Mouse (Mus musculus): ENCODE data around the gene Clec10a.

Gene Clec10a

DNA sequence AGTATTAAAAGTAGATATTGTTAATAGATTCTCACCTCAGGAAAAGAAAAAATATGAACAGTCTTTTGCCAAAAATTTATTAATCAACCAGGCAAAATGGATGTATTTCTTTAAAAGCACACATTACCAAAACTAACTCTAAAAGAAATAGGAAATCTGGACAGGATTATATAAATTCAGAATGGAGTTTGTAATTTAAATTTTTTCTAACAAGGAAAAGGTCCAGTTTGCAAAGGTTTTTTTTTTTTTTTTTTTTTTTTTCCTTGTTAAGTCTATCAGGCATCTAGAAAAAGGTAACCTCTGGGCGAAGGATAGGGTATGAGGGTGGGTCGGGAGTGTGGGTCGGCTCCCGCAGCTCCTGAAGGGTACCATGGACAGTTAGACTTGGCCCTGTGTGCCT lies 24.5 kb downstream of the Clec10a start:
- no peak for DNase-seq (ENCODE audit: low spot score in 2 of 2)

DNA sequence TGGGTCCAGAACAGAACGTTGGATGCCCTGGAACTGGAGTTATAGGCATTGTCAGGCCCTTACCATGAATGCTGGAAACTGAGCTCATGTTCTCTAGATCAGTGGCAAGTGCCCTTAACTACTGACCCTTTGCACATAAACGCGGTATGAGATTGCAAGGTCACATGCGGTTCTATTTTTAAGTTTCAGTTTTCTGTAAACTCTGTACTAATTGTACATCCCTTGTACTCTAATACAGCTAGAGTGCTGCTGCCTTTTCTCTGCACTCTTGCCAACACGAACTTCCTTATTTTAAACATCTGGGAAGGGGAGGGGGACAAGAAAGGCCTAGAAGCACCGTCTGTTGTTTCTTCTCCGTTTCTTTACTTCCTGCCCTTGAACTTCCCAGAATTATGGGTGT lies 29.1 kb downstream of the Clec10a start:
- DNase-seq (ENCODE audit: low spot score in 2 of 2) = no peak

DNA sequence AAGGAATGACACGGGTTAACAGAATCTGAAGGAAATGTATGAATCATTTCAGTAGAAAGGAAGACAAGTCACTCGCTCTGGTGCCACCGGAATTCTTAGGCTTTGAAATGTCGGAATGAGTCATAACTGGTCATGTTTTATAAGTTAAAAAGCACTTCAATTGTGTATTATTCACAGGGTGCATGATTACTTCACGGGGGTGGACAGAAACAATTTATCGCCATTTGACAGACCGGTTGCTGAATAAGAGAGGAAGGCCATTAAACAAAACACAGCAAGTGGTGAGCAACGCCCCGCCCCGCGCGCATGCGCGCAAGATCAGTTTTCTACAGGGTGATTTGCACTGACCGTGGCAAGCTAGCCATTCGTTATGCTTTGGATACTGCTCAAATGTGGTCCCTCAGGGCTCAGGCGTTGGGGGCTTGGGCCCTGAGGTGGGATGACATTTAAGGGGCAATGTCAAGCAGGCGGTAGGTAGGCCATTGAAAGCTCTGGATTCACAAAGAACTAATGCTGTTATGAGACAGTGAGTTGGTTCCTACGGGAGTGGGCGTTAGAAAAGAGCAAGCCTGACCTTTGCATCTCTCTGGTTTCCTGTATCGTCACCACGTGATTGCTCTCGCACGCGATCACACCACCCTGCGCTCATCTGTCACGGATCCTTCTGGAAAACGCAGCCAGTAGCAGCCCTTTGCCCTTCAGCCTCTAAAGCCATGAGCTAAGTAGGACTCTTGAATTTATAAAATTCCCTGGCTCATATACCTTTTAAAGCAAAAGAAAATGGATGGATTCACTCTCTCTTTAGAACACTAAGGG lies 33.5 kb downstream of the Clec10a start:
- DNase-seq (ENCODE audit: low spot score in 2 of 2) = peak; percentile 30 to 40

DNA sequence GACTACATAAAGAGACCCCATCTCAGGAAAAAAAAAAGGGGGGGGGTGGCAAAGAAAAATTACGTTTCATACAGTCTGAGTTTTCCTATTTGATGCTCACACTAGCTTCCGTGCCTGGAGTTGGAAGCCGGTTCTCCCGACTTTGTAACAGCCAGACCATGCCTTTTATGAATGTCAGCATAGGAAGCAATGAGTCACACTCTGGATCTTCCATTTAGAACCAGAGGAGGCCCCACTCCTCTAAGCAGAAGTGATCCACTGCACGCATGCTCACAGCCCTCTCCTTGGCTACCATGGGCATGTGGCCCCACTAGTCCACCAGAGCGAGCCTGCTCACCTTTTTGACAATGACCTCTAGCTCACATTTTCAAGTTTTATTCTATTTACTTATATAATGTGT lies 35.2 kb downstream of the Clec10a start:
- DNase-seq (ENCODE audit: low spot score in 2 of 2) = no peak

DNA sequence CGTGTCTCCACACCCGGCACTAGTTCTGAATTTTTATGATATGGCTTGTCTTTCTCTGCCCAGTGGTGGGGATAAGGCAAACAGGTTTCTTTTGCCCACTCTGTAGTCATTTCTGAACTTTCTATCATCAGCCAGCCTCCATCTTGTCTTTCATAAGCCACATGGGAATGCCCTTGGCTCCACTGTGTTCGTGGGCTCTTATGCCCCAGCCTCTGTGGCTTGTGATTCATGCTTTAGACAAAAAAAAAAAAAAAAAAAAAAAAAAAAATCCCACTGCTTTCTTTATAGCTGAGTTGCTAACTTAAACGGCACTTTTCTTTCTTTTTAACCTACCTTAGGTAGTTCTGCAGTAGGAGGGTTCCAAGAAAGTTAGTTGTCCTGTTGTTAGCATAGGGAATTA lies 36.2 kb downstream of the Clec10a start:
- no peak for DNase-seq (ENCODE audit: low spot score in 2 of 2)

DNA sequence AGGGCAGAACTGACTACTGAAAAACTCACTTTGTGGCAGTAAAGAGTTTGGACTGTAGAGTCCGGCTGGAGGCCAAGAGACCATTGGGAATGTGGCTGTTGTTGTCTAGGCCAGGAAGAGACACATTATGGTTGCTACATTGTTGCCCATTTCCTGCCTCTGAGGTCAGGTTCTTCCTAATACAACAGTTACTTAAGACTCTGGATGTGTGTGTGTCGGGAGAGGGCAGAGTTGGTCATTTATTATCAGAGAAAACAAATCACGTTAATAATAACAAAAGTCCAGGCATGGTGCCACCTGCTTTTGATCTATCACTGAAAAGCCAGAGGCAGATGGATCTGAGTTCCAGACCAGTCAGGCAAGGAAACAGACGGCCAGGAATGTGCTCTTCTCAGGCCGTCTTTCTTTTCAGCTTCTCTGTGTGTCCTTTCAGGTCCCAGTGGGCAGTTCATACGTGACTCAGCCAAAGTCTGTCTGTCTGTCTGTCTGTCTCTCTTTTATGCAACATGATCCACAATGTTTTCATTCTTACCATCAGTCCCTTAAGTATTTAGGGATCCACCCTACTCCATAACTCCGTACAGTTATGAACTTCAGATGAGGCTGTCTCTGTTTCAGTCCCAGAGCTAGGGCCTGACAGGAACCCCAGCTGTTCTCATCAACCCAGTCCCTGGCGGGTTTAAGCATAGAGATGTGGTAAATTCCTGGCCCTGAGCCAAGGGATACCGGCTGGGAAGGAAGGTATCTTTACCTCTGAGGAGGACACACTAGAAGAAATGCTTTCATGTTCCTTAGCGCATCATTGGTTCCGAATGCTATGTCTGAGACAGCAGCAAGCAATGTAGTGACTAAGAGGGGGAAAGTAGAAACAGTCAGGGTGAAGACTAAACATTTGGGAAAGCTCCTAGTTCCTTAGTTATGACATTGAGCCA lies 37.6 kb downstream of the Clec10a start:
- DNase-seq (ENCODE audit: low spot score in 2 of 2) = no peak

DNA sequence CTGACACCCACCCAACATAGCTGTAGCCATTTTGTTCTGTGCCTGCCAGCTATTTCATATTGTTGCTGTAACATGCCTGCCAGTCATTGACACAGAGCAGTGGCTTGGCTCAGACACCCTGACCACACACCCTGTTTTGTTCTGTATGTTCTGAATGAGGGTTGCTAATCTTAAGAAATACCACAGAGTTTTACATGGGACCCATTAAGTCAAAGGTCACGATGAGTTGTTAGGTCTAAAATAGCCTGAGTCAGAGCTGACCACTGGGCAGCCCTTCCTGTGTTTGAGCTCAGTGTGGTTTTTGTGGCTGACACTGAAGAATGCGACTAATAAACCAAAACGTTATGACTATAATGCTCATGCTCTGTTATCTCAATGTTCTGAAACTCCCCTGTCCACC lies 42.3 kb downstream of the Clec10a start:
- no peak for DNase-seq (ENCODE audit: low spot score in 2 of 2)

DNA sequence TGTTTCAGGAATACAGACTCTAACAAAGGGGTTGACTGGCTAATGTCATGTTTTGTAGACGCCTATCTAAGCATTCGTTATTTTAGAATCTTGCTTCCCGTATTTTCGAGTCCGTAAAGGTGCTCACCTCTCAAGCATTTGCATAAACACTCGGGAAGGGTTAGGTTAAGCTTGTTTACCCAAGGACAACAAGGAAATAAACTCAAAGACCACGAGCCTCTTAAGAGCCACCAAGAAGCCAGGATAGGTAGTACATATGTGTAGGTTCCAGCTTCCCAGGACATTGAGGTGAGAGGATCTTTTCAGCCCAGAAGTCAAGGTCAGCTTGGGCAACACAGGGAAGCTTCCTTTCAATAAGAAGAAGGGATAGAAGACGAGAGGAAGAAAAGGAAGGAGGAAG lies 43.1 kb downstream of the Clec10a start:
- DNase-seq (ENCODE audit: low spot score in 2 of 2) = no peak

DNA sequence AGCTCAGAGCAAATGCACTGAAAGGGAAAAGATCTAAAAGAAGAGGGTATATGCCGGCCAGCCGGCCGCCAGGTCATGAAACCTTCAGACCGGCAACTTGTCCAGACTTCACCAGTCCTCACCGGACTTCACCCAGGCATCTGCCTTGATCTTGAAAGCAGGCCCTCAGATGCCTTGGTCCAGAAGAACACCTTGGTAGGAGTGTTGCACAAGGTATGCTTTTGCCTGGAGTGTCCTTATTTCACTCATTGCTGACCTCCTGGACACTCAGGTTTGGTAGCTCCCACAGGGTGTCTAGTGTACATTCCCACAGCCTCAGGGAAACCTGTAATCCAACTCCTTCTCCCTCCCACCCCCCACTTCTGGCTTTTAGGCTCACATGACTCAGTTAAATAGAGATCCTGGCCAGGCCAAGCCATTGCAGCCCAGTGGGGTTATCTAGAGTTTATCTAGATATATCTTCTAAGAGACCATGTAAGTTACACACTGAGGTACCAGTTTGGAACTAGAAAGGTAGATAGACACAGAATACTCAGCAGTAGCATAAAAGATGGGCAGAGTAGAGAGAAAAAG lies 44.1 kb downstream of the Clec10a start:
- peak in 1 of 2 experiments; percentile 21 for DNase-seq (ENCODE audit: low spot score in 2 of 2)

DNA sequence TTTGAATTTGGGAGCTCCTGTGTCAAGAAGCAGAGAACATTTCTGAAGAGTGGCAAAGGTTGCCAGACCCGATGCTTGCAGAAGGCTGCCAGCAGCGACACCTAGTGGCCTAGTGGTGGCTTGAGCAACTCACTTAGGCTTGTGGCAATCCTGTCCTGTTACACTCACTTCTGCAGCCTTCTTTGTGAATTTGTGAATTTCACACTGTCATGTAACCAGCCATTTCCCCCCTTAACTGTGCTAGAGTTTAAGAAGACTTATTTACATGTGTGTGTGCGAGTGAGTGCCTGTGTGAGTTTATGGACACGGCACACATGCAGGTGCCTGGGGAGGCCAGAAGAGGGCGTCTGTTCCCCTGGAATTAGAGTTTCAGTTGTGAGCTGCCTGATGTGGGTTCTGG lies 45.7 kb downstream of the Clec10a start:
- DNase-seq (ENCODE audit: low spot score in 2 of 2) = peak; percentile 80 to 88

DNA sequence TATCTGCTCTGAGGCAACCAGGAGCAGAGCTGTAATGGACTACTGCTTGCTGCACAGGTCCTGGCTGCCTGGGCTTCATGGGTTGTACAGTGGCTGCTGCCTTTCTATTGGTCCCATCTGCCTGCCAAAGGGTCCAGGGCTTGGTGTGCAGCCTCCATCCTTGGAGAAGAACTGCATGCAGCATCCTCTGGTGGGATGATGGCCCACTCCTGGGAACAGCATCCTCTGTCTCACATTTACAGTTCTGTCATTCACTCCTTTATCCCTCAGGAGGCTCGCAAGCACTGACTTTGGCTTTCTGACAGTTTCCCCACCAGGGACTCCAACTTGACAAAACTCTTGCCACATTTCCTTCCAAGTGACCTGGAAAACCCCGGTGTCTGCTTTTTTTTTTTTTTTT lies 50.8 kb downstream of the Clec10a start:
- no peak for DNase-seq (ENCODE audit: low spot score in 2 of 2)

DNA sequence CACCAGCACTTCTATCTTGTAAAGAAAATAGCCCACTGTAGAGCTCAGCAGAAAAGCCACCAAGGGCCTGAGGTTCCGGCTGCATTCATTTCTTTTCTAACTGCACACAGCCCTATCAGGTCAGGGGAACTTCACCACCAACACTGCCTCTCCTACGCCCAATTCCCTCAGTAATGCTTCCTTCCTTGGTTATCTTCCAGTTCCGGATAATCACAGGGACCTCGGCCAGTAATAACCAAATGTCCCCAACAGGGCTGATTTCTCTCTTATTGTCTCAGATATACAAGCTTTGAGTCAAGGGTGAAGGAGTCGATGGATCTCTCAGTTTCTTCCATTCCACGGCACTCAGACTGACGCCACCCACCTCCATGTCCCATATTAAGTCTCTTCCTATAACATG lies 51.3 kb downstream of the Clec10a start:
- no peak for DNase-seq (ENCODE audit: low spot score in 2 of 2)

DNA sequence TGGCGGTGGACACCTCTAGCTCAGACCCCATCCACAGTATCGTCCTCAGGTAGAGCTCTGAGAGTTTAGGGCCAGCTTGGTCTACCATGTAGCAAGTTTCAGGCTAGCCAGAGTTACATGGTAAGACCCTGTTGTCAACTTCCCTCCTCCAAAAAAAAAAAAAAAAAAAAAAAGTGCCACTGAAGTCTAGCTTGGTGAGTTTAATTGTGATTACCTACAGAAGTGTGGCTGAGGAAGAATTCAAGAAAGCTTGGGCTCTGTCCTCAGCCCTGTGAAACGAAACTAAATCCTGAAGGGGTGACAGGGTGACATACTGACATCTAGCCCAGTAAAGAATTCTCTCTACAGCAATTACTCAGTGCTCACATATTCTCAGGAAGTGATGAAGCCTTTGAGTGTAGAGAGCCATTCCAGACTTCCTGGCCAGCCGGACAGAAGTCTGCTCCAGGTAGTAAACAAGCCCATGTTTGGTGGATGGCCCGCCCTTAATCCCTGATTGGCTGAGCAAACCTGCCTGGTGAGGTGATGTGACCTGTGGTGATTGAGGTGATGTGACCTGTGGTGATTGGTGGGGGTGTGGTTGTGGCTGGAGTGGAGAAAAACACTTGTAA lies 52.9 kb downstream of the Clec10a start:
- no peak for DNase-seq (ENCODE audit: low spot score in 2 of 2)

DNA sequence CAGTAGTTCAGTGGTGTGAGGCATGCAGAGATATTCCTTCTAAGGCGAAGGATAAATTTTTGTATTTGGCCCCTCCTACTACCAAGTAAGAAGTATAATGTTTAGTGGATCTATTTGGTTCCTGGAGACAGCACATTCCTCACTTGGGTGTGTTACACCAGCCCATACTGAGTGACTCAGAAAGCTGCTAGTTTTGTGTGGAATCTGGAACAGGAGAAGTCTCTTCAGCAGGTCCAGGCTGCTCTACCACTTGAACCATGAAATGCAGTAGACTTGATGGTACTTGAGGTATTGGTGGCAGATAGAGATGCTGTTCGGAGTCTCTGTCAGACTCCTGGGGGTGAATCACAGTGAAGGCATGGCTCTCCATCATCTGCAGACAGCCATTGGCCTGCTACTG lies 54.7 kb downstream of the Clec10a start:
- no peak for DNase-seq (ENCODE audit: low spot score in 2 of 2)

DNA sequence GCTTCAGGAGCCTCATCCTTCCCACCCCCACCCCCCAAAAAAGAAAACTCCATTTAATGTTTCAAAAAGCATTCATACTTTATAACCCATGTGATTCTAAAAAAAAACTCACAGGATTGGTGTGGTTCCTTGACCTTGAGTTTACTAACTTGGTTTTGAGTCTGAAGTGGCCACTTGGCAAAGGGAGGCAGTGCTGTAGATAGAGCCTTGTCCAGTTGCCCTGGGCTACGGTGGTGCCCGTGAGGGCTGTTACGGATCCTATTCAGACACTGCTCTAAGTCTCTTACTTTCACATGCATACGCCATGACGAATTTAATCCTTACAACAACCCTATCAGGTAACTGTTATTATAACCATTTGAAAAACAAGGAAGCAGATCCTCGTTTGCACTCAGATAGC lies 56.0 kb downstream of the Clec10a start:
- DNase-seq (ENCODE audit: low spot score in 2 of 2) = no peak

DNA sequence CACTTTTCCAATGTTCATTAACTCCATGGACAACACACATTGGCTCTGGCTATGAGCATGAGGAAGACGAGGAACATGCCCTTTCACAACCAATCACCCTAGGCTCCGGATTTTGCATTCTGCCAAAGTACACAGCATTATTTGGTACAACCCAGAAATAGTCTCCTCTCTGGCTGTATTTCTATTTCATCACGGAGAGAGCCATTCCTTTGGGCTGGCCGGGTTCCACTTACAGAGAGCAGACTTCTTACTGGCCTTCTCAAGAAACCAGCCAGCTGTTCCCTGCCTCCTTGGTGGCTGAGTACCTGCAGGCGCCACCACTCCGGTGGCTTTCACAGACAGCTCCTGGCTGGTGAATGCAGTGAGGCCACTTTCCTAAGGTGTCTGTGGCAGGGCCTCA lies 56.4 kb downstream of the Clec10a start, which contains the start of gene Slc16a11:
TSS of gene Slc16a11 (plus strand) at position 330 of the 400 bp plus-strand sequence.
- DNase-seq (ENCODE audit: low spot score in 2 of 2) = no peak

DNA sequence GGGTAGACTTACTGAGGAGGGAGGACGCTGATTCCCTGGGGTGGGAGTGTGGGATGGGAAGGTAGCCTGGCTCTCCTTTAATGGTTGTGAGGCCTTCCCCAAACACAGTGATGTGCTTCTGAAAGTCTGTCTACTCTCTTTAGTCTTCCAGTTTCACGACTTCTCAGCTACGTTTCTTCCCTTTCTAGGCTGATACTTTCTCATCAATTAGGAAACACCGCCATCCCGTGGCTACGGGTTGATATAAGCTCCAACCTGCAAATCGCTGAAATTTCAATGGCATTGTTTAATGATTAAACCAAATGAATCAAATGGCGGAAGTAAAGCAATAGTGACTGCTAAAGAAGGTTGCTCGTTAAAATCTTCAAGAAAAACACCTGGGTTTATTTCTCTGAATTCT lies 56.9 kb downstream of the Clec10a start:
- peak; percentile 73 to 79 for DNase-seq (ENCODE audit: low spot score in 2 of 2)

DNA sequence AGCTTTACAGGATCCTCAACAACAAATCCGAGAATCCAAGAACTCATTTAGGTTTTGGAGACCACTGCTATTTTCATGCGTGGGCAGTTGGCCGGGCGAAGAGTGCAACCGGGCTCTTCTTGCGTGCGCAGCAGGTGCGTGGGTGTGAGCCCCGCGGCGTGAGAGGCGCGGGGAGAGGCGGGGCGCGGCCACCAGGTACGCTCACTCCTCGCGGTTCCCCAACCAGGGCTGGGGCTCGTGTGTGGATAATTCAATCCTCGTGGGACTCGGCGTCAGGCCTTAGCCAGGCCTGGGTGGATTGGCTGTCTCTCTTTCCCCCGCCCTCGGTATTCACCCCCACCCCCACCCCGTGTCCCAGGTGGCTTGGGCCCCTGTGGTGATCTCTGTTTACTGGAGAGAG lies 57.7 kb downstream of the Clec10a start:
- DNase-seq (ENCODE audit: low spot score in 2 of 2) = no peak

DNA sequence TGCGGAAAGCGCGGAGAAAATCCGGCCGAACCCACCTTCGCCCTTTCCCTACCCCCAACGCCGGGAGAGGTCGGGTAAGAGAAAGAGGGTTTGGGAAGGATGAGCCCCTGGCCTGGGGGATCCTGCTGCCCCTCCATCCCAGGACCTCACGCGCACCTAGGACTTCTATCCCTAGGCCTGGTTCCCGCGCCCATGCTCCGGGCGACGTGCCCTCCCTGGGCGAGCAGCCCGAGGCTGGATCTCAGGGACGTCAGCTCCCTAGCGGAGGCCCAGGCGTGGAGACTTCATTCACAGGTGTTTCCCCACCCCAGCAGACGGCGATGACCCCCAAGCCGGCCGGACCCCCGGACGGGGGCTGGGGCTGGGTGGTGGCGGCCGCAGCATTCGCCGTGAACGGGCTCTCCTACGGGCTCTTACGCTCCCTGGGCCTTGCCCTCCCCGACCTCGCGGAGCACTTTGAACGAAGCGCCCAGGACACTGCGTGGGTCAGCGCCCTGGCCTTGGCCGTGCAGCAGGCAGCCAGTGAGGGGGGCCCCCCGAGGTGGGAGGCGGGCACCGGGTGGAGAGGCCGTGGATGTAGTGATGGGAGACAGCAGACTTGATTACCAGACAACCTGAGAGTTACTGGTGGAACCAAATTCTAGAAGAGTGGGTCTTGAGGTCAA lies 58.3 kb downstream of the Clec10a start:
- no peak for DNase-seq (ENCODE audit: low spot score in 2 of 2)

DNA sequence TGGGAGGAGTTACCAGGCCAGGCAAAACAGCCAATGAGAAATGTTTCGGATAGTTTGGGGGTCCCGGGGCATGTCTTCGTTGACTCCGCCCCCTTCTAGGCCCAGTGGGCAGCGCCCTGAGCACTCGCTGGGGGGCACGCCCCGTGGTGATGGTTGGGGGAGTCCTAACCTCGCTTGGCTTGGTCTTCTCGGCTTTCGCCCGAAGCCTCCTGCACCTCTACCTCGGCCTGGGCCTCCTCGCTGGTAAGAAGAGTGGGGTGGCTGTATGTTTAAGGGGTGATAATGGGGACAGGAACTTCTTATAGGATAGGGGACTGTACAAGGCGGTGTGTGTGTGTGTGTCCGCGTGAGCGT lies 58.8 kb downstream of the Clec10a start:
- no peak for DNase-seq (ENCODE audit: low spot score in 2 of 2)

DNA sequence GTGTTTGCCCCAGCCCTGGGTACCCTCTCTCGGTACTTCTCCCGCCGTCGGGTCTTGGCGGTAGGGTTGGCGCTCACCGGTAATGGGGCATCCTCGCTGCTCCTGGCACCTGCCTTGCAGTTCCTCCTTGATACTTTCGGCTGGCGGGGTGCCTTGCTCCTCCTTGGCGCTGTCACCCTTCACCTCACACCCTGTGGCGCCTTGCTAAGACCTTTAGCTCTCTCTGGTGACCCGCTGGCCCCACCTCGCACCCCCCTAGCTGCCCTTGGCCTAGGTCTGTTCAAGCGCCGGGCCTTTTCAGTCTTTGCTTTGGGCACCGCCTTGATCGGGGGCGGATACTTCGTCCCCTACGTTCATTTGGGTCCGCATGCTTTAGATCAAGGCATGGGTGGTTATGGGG lies 59.3 kb downstream of the Clec10a start:
- no peak for DNase-seq (ENCODE audit: low spot score in 2 of 2)

DNA sequence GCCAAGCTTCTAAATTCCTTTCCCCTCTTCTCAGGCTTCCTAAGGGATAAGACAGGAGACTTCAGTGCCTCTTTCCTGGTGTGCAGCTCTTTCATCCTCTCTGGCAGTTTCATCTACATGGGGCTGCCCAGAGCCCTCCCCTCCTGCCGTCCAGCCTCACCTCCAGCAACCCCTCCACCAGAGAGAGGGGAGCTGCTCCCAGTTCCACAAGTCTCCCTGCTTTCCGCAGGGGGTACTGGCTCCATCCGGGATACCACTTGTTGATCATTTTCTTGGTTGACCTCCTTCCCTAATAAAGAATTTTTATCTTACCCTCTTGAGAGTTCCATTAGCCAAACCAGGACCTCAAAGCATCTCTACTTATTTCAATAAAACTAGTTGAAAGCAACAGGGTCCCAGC lies 60.1 kb downstream of the Clec10a start:
- DNase-seq (ENCODE audit: low spot score in 2 of 2) = no peak
